Mouse (Mus musculus): ENCODE data around the gene Tcp11.

GRCm38 (mm10) chr17:28025541-28025961, 54.9 kb downstream of the Tcp11 start:
- no peak for TF ChIP-seq ETS1 (IDR thresholded peaks at IDR 0.05; ENCODE audit: low read depth, low read length)
- TF ChIP-seq POLR2A (IDR thresholded peaks at IDR 0.05; ENCODE audit: control insufficient read depth in 1 of 2, insufficient read depth in 1 of 2, low read depth in 1 of 2, low read length in 2 of 2, poor library complexity in 1 of 2) = no peak
- no peak for TF ChIP-seq CTCF (IDR thresholded peaks at IDR 0.05 in 2 of 3, conservative IDR thresholded peaks at IDR 0.05 in 1 of 3; ENCODE audit: control insufficient read depth in 1 of 3, insufficient read depth in 1 of 3, low read depth in 2 of 3, low read length in 3 of 3, poor library complexity in 1 of 3, severe bottlenecking in 1 of 3)
- TF ChIP-seq MAZ (IDR thresholded peaks at IDR 0.05; ENCODE audit: low read depth, low read length) = no peak
- no peak for TF ChIP-seq HCFC1 (IDR thresholded peaks at IDR 0.05; ENCODE audit: low read depth, low read length)
- TF ChIP-seq MYC (IDR thresholded peaks at IDR 0.05; ENCODE audit: low read depth, low read length) = no peak
- no peak for TF ChIP-seq USF2 (IDR thresholded peaks at IDR 0.05; ENCODE audit: borderline replicate concordance in 1 of 2, insufficient read depth in 1 of 2, low read depth in 1 of 2, low read length in 2 of 2)
- TF ChIP-seq POLR2AphosphoS2 (IDR thresholded peaks at IDR 0.05; ENCODE audit: low read length) = no peak
- no peak for TF ChIP-seq SMC3 (IDR thresholded peaks at IDR 0.05; ENCODE audit: low read depth, low read length)
- no peak for TF ChIP-seq JUND (IDR thresholded peaks at IDR 0.05; ENCODE audit: low read depth, low read length)
- TF ChIP-seq SIN3A (IDR thresholded peaks at IDR 0.05; ENCODE audit: low read length) = no peak
- no peak for TF ChIP-seq BHLHE40 (IDR thresholded peaks at IDR 0.05; ENCODE audit: borderline replicate concordance, low read depth, low read length)
